Mouse (Mus musculus): Measurements from ENCODE around the gene Ect2l.

The Ect2l gene

DNA sequence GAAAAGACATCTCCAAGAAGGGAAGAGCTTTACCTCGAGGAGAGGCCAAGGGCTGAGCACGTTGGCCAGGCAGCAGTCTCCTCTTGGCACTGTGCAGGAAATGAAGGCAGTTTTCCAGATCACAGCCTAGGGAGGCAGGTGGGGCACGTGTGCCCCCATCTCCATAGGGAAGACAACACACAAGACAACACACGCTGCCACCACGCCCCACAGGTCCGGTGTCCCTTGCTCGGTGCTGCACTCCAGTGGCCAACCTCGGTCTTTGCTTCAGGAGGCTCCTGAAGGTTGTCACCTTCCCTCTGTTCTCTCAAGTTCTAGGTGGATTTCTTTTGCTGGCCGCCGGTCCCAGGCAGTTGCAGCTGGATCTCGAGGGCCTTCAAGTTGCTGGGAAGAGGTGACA lies at the start of gene Ect2l:
Gene Ect2l, minus strand, starts transcription at position 165 of the 400 bp plus-strand sequence.
- peak; percentile 81 for DNase-seq (ENCODE audit: low spot score)

DNA sequence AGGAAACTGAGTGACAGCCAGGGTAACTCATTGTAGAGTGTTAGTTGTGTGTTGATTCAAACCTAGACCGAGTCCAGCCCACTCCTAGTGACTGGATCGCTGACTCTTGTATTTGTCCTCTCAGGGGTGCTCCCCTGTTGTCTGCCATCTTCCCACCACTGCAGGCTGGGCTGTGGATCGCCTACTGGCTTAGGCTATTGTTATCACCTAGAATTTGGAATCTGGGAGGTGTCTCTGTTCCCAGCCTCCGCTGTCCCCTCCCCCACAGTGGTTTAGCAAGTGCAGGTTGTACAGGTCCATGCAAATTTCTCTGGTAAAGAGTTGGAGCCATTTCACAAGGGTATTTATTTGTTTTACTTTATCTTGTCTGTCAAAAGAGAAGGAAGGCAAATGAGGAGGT lies 40.7 kb upstream of the Ect2l start:
- no peak for DNase-seq (ENCODE audit: low spot score)

DNA sequence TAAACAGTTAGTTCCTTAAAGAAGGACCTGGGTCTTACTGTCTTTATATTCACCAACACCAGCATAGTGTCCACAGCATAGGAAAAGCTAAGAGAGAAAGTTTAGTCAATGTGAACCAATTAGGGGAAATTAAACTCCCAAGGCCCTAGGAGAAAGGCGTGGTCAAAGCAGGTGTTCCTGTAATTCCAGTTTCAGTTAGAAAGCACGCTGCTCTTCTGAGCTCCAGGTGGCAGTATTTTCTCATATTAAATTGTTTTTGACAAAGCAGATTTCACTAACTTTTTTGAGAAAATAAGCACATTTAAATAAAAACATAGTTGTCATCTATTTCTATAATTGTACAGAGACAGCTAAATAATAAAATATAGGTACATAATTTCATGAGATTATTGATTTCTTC lies 32.9 kb upstream of the Ect2l start:
- peak; percentile 12 for DNase-seq (ENCODE audit: low spot score)

DNA sequence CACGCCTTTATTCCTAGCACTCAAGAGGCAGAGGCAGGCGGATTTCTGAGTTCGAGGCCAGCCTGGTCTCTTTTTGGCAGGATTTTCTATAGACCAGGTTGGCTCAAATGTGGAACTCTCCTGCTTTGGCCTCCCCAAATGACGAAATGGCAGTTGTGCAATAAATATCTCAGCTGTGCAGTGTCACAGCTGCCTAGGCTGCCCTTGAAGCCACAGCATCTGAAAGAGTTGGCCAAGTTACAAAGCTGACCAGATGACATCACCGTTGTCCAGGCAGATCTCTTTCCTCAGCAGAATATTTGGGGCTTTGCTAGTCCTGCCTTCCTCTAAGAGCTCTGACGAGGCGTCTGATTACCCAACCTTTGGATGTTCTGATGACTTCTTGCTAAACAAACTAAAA lies 26.5 kb upstream of the Ect2l start:
- no peak for DNase-seq (ENCODE audit: low spot score)

DNA sequence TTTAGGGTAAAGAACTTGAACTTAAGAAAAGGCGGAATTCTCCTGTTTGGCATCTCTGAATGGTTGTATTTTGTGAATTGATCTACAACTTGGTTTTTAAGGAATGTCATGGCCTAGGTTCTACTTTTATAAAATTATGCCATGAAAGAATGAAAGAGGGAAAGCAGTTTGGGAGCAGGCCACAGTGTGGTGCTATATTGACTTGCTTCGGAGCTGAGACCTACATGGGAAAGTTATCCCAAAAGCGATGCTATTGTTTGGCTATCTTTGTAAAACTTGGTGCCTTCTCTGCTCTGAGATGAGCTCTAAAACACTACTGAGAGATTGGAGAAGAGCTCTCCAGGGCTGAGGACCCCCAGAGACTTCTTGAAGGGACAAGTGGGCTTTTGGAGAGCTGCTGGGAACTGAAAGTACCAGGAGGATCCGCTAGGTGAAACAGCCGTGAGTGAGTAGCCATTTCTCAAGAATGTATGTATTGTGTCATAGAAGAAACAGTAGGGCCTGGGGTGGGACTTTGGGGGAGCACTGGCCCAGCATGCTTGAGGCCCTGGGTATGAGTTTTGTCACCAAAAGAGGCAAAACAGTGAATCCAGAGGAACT lies 25.7 kb upstream of the Ect2l start:
- no peak for DNase-seq (ENCODE audit: low spot score)

DNA sequence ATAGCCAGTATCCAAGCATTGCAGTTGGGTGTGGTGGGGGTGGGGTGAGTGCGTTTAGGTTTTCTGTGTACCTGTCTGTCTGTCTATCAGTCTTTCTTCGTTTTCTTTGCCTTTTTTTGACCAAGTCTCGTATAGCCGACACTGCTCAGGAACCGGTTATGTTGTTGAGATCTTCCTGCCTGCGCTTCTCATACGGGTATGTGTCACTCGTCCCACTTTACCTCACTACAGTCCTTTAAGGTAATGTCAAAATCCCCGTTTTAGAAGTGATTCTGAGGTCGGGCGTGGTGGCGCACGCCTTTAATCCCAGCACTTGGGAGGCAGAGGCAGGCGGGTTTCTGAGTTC lies 24.7 kb upstream of the Ect2l start:
- DNase-seq (ENCODE audit: low spot score): peak; percentile 9

DNA sequence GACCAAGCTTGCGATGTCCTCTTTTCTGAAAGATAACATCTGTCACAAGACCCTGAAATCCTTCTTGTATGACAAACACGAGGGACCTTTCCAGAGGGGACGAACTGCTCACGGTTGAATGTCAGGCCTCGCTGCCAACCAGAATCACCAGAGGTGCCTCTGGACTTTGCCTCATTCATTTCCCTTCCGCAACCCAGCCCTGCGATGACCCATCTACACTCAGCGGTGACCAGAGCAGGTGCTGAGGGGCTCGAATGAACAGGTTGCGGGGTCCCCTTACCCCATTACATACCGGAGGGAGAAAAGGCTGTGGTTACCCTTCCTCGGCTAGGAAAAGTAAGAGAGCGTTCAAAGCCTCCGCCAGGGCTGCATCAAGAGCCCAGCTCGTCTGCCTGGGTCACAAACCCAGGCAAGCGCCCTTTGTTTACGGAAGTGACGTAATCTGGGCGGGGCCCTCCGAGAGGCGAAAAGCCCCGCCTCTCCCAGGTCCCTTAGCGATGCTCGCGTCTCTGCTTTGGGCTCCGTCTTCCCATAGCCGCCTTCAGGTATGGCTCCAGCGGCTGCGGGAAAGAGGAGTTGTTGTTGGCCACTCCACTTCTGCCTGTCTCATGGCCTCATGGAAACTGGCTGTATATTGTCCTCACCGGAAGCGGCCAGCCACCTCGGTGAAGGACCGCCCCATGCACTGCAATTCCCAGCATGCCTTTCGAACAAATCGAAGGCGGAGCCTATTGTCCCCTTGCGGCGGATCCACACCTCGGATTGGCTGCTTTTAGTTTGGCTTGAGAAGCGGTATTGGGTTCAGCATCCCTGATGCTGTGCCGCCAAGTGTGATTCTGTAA lies 24.1 kb upstream of the Ect2l start, which contains the start of gene Ccdc28a:
Gene Ccdc28a, minus strand, starts transcription at position 439 of the 842 bp plus-strand sequence.
- peak; percentile 97 for DNase-seq (ENCODE audit: low spot score)

DNA sequence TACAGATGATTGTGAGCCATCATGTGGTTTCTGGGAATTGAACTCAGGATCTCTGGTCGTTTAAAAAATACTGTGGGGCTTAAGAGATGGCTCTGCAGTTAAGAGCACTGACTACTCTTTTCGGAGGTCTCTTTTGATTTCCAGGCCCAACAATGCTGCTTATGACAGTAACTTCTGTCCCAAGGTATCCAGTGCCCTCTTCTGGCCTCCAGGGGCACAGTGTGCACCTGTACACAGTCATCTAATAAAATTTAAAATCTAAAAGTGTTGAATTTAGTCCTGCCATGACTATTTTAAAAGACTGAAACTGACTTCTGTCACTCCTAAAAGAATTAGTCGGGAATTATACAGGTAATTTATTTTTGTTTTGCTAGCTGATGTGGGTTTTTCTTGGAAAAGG lies 23.2 kb upstream of the Ect2l start:
- no peak for DNase-seq (ENCODE audit: low spot score)

DNA sequence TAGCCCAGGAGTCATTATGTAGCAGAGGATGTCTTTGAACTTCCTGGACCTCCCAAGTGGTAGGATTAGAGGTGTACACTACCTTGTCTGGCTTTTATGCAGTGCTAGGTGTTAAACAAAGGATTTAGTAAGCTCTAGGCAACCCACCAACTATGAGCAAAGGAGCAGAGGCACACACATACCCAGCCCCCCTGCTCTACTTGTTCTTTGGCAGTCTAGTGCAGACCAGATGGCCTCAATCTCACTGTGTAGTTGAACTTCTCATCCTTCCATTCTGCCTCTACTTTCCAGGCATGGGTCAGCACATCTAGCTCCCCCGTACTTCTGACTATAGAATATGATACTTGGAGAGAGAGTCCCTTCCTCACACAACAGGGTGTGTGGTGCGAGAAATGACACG lies 13.7 kb upstream of the Ect2l start:
- no peak for DNase-seq (ENCODE audit: low spot score)

DNA sequence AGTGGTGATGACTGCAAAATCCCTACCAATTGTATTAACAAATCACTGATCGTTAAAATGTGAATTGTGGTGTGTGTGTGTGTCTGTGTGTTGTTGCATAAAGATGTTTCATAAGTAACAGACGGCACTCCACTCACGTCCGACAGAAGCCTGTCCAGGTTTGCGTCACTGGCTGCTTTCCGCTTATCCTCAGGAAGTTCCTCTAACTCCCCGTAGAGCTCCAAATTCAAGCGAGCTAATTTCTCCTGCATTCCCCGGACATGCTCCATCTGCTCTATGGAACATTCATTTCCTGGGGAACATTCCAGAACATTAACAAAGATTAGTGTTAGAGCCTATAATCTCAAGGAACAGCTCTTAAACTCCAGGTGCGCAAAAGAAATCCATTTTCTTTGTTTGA lies 8.7 kb upstream of the Ect2l start:
- DNase-seq (ENCODE audit: low spot score): no peak

DNA sequence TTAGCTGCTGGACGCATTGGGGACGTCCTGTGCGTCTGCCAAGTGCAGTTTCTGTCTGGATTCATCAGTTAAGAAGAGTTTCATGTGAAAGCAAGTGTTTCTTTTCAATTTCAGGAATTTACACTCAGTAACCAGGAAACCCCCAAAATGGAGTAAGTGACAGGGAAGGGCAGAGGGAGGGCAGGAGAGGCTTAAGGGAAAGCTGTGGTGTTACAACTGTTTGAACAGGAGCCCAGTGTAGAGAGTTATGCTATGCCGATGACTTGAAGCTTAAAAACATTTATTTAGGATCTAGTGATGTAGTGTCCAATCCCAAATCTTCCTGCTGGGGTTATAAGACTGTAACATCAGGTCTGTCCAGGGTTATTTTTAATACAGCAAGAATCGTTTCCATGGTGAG lies 3.4 kb upstream of the Ect2l start:
- no peak for DNase-seq (ENCODE audit: low spot score)

DNA sequence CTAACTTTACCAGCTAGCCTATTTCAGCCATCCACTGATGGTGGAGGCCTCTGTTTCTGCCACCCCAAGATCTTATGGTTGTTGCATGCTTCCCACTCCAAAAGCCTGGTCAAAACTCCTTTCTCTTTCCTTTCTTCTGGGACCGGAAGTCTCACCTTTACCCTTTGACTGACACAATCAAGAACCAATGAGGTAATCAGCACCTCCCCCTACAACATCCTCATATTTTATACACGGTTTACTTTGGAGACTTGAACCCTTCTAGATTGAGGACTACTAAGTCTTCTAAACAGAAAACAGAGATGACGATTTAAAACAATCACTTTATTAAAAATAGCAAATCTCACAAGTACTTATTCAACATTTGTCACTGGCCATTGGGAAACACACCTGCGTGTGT lies 2.7 kb upstream of the Ect2l start:
- no peak for DNase-seq (ENCODE audit: low spot score)

DNA sequence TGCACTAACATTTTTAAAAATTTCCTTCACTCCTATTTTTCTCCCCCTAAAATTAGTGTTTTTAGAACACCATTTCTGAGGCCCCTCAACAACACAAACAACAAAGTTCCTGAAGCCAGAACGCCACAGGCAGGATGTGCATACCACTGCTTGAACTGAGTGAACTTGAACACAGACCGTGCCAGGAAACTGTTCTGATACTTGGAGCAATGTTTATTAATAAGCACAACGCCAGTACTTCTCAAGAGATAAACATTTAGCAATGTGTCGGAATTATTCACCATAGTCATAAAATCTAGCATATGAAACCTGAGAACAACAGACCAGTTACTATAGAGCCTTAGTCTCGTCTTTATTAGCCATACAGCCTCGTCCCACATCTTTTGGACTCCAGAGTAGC lies 571 bp downstream of the Ect2l start:
- no peak for DNase-seq (ENCODE audit: low spot score)

DNA sequence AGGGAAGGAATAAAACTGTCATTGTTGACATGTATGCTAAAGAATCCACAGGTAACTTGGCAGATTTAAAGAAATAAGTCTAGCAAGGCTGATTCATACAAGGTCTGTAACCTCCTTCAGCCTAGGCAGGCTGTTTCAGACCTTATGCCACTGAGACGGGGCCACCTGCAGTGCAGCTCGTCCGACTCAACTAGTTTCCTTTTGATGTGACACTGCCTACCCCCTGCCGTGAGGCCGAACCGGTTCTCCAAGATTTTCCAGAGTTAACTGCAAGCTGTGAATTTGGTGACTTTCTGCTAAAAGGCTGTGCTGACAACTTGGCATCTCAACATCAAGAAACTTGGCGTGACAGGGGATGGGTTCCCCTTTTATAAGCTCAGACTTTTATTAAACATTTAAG lies 6.6 kb downstream of the Ect2l start:
- DNase-seq (ENCODE audit: low spot score): peak; percentile 61

DNA sequence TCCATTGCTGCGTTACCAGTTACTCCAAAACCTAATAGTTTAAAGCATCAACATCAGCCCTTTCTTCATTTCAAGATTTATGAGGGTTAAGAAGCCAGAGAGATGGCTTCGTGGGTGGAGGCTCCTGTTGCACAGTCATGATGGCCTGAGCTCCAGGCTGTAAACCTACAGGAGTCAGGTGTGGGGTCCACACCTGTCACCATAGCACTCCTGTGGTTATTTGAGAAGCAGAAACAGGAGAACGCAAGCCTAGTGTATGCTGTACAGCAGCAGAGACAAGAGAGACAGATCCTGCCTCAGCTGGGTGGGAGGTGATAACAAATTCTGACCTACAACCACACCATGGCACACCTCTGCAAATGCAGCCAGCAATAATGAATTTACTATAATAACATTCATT lies 8.3 kb downstream of the Ect2l start:
- no peak for DNase-seq (ENCODE audit: low spot score)

DNA sequence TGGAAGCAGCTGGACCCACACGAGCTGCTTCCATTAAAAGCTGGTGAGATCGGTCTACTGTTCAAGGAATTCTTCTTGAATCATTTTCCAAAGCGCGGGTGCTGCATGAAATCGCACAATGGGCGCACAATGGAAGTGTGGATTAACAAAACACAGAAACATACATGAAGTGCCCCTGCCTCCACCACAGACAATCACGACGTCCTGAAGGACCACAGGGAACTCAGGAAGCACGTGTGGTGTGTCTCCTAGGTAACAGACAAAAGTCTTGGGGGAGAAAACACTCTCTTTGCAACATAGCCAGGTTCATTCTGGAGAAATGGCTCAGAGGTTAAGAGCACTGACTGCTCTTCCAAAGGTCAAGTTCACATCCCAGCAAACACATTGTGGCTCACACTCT lies 10.0 kb downstream of the Ect2l start:
- no peak for DNase-seq (ENCODE audit: low spot score)

DNA sequence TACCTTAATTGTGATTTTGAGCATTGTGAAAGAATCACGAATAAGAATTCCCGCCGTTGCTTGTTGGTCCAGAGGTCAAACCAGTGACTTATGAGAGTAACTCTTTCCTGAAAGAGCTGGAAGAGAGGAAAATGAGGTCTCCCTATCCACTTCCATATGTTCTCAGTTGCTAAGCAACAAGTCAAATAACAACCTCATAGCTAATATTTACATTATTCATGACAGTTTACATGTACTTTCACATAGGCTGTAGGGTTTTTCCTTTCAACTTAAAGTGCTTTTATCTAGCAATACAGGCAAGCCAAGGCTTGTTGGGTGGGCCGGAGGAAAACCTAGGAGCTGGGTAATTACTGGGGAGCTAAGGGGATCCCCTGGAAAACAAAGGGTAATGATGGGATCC lies 10.8 kb downstream of the Ect2l start:
- DNase-seq (ENCODE audit: low spot score): no peak

DNA sequence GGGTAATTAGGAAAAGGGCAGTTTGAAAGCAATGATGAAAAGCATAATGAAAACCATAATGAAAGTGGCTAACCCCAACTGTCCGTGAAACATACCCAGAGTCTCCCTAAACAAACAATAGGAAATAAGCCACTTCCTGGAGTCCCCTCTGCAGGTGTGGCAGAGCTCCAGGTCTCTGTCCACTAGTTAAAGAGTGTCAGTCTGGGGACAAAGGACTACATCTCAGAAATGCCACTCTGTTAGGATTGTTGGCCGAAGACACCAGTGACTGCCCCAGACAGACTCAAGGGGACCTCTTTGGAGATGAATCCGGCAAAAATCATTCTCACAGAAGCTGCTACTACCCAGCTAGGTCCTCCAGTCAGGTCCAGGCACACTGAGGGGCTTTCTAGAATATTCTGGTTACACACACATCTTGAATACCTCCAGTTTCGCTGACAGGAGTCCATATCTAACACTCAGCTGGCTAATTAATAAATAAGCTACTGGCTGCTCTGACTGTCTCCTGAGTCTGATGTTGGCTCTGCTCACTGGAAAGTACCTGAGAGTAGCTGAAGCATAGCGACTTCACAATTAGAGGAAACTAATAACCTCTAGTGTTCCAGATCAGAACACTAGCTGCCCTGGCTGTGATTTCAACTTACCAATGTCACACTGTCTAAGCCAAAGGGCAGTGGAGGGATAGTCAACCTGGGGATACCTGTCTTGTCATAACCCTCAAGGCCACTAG lies 12.2 kb downstream of the Ect2l start:
- DNase-seq (ENCODE audit: low spot score): no peak

DNA sequence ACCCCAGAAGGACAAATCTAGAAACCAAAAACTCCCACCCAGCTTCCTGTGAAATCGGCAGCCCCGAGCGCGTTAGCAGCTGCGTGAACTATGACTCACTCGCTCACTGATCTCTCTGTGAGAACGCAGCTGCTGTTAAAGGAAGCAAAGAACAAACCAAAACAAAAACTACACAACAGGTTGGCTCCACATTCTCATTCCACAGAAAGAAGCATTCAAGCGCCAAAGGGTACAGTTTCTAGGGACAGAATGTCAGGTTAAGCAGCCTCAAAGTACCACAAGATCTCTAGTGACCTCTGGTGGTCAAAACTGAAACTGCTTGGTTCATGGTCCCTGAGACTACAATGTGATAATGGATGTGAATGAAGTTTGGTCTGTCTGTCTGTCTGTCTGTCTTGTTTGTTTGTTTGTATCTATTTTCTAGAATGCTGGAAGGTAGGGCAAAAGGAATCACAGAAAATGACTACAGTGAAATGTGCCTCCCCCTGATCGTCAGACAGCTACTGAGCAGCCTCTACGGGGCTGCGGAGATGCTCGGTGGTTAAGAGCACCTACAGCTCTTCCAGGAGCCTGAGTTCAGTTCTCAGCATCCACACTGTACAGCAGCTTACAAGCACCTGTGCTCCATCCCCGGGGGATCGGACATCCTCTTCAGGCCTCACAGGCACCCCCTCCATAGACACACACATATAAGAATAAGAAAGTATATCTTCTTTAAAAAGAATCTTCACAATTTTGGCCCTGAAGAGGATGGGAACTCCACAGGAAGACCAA lies 13.3 kb downstream of the Ect2l start:
- peak; percentile 85 for DNase-seq (ENCODE audit: low spot score)

DNA sequence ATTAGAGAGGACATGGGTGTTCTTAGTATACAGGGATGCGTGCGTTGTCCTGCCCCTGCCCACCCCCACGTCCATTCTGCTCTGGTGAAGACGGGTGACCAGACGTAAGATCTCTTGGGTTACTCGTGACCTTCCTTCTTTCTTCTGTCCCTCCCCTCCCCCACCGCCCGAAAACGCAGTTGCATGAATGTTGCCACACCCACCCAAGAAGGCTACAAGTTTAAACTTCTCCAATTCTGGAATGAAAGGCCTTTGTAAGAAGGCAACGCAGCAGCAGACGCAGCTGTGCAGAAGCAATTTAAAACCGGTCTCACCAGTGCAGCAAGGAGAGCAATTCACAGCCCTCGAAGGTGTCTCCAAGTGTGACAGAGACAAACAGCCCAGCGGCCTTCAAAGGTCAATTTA lies 16.0 kb downstream of the Ect2l start:
- DNase-seq (ENCODE audit: low spot score): peak; percentile 37

DNA sequence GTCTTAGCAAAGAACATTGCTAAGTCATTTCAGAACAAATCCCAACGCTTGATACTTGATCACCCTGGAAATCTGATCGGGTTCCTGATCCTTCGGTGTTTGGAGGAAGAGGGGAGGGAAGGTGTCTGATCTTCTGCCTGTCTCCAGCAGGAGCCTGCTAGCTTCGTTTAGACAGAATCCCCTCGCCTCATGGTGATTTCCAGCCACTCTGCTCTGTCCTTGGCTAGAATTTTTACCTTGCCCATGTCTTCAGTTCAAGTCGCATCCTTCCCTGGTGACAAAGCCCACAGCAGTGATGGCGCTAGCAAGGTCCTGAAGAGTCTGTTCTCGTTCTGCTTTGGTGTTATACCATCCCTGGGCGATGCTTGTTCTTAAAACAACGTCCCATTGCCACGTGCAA lies 16.5 kb downstream of the Ect2l start:
- DNase-seq (ENCODE audit: low spot score): no peak

DNA sequence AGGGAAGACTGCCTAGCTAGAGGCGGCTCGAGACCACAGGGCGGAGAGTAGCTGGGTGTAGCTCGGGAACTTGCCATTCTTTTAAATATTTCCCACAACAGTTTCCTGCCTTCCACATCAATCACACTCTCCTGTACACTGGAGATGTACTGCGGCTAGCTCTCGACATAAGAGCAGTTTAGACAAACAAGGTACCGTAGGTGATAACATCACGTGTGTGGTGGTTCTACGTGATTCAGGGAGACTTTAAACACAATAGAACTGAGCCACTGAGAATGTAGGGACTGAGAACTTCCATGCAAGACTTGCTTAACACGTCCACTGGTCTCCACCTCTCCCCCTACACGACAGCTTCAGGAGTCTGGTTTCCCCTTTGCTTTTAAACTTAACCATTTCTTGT lies 17.5 kb downstream of the Ect2l start:
- no peak for DNase-seq (ENCODE audit: low spot score)

Data from embryo, embryonic 10 days (tissue).